Mouse (Mus musculus): ENCODE measurements around the gene Vwce. TPM values are rescaled to one million over a fixed set of nuclear protein-coding genes. Genes with fewer than 3 reads are reported as not detected.
A peak's percentile ranks its signal among the peaks of the same experiment; 100 is the strongest.

Vwce gene
- total RNA-seq, 2 experiments from 2014 or later, result 0.26 to 0.60 TPM

GRCm38 (mm10) chr19:10691121-10691520, 57.1 kb downstream of the Vwce start:
- no peak for DNase-seq

- no peak for DNase-seq
These were observed 57.6 kb downstream of the Vwce start for GRCm38 (mm10) chr19:10691660-10692059.

DNA sequence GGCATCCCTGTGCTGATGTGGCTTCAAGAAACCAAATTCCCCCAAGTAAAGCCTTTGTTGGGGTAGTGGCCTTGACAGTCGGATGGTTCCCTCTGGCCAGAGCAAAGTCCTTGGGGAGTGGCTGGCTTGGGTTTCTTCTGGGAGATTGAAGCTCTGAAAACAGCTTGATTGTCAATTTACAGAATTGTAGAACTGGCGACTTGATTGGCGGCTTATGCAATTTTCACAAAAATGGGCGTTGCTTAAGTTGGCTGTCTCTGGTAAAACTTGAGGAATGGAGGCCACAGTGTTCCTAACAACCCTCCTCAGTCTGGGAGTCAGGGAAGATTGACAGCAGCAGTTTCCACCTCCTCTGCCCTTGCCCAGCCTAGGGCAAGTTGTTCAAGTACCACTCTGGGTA, 58.3 kb downstream of the Vwce start:
- DNase-seq, result peak in 1 of 2 experiments; percentile 24

- no peak for DNase-seq
These were observed 60.1 kb downstream of the Vwce start for GRCm38 (mm10) chr19:10693926-10694682.

DNA sequence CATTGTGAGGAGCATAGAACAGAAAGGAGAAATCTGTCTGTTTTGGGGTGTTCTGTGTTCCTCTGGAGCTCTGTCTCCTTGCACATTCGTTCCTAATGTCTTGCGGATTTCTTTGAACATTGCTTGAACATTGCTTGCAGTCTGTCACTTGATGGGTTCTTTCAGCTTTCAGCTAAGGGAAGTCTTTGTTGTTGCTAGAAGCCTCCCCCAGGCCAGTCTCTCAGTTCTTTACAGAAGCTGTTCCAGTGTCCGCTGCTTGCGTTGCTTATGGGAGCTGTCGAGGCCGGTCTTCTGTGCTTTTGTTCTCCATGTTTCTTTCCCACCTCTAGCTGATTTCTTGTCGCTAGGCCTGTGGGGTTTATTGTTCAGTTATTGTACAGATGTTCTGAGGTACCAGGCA, 61.8 kb downstream of the Vwce start:
- no peak for DNase-seq

DNA sequence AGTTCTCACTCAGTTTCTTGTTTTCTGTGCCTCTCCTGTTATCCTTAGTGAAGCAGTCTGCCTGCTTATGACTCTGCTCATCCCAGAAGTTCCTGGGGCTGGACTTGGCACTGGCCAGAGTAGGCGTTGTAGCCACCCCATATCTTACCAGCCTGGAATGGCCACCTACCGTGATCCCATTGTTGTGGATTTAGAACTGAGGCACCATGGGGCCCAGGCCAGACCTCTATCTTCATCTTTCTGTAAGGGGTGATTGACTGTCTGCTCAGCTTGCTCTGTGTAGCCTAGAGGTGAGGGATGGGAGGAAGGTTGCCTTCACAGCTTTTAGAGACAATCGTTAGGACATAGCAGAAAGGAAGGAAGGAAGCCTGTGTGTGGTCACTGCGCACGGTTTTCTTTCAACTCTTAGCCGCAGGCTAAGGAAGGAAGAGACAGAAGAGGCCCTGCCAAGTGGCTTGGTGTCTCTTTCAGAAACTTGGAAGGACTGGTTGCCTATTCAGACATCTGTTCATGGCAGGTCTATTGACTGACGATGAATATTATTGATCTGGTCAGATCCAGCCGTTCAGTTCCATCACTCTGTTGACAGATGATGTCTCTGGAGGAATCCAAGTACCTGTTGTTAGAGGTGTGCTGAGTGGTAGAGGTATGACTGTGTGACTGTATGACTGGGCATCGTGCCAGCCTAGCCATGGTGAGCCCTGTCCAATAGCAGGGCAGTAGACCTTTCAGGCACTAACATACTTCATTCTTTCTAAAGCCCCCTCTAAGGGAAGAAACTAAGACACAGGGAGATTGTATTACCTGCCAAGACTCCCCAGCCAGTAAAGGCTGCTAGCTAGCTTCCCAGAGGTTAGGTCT, 64.3 kb downstream of the Vwce start:
- no peak for DNase-seq

DNA sequence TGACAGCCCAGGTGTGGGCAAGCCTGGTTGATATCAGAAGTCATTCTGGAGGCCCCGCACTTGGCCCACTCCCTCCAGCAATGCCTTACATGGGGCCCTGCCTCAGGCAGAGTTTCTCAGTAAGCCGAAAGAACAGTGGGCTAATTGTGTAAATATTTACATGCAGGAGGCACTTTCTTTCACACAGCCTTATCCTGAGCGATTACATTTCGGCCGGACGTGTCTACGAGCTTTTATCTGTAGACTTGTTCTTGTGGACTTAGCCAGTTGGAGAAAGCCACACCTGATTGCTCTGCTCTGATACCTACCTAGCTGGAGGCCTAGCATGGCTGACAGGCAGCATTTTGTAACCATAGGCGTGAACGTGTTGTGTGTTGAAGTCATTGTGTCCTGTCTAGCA, 65.8 kb downstream of the Vwce start:
- no peak for DNase-seq

DNA sequence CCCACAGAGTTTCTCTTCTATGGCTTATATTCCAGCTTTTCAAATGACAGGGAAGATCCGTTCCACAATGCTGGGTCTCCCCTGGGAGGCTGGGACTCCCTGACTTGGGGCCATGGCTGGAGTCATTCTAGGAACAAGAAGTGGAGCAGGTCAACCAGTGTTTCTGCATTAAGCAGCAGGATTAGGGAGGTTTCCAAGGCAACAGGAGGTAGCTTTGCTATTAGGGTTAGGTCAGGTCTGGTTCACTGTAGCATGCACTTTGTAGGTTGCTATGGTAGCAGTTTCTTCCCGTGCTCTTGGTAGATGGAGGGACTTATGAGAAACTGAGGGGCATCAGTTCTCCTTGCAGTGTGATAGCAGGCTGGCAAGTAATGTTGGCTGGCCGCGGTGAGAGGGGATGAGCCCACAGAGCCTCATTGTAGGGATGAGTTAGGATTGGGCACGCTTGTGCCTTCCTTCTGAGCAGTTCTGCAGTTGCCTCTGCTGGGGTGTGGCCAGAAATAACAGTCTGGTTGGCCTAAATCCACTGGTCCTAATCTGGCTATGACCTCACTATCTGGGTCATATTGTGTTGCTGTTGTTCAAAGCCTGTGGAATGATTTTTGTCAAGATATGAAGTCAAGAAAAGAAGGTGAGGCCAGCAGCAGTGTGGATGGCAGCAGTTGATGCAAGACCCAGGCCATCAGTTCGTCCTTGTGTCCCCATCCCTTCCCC, 67.2 kb downstream of the Vwce start:
- DNase-seq, result peak in 1 of 2 experiments; percentile 41

DNA sequence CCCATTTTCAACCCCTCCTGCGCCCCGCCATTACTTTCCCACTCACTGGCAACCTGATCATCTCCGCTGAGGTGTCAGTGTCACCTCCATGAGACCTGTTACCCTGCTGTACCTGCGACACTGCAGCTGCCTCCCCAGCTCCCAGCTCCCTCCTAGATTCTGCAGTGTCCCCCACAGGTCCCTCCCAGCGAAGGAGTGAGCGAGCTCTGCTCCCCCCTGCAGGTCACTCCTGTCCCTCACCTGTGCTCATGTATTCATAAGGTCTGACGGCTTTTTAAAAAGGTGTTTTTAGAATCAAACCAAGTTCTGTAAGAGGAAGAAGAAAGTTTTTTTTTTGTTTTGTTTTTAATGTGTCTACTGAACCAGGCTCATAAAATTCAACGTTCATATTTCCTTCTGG, 68.1 kb downstream of the Vwce start:
- DNase-seq, result no peak

DNA sequence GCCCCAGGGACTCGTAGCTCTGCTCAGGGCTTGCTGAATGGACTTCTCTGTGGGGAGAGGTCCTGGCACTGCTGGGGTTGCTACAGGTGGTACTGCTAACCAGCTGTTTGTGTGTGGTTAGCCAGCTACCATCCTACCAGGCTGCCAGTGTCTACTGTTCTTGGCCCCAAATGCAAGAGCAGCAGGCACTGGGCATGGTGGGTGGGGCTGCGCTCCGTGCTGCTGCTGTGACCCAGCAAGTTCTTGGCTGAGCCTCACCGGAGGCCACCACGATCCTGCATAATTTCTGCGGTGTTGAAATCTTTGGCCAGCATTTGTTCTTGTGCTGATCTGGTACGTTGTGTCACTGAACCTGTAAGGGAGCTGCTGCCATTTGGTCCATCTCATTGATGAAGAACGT, 69.5 kb downstream of the Vwce start:
- DNase-seq, result peak; percentile 46 to 55

DNA sequence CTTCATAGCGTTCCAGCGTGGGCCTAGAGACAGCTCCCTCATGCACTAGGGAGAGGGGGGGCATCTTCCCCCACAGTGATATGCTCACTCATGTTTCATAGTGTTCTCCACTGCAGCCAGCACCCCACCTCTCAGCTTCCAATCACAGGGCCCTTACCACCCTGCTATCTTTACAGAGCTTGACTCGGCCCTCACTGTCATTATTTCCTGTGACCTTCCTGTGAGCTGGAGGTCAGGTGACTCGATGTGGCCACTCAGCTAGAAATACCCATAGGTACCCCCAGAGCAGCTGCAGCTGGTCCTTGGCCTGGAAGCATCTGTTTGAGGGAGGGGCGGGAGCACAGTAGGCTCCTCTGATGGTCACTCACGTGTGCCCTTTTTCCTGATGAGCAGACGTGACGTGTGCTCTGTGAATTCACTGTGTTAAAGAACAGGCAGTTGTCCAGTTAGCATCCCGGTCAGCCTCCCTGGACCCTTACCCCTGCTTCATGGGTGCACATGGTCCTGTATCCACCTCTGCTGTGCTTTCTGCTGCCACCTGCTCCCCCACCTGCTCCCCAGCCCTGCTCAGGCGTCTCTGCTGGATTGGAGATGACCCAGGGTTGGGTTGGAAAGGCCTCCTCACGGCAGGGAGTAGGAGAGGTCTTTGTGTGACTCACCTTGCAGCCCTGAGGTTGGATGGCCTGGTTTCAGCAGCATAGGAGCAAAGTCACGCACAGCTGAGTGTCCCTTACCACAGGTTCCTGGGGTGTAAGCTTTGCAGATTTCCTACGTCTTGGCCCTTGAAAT, 73.3 kb downstream of the Vwce start:
- no peak for DNase-seq

GRCm38 (mm10) chr19:10707881-10708280, 73.9 kb downstream of the Vwce start:
- no peak for DNase-seq

GRCm38 (mm10) chr19:10708900-10709299, 74.9 kb downstream of the Vwce start:
- DNase-seq, result no peak

- DNase-seq, result peak; percentile 95 to 96
These were observed 75.5 kb downstream of the Vwce start for GRCm38 (mm10) chr19:10709360-10710087.

GRCm38 (mm10) chr19:10710088-10710511, 76.1 kb downstream of the Vwce start:
- peak; percentile 67 to 80 for DNase-seq

- no peak for DNase-seq
These were observed 76.7 kb downstream of the Vwce start for GRCm38 (mm10) chr19:10710751-10711150.

GRCm38 (mm10) chr19:10712194-10712593, 78.2 kb downstream of the Vwce start:
- DNase-seq, result no peak

- no peak for DNase-seq
These were observed 78.6 kb downstream of the Vwce start for GRCm38 (mm10) chr19:10712646-10713045.

DNA sequence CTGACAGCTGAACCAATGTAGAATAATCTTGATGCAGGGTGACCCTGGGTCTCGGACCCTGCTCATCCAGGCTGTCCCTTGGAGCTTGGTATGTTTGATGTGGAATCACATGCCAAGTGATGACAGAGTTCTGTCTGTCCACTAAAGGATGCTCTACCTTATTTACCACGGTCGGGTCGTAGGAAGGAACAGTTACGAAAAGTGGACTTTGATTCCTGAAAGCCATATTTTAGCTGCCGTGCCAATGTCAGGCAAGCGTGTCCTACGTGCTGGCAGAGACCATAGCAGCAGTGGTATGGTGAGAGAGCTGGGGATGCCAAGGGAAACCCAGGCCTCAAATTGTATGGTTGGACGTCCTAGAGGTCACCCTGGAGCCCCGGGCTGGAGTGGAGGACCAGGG, 79.5 kb downstream of the Vwce start:
- no peak for DNase-seq

DNA sequence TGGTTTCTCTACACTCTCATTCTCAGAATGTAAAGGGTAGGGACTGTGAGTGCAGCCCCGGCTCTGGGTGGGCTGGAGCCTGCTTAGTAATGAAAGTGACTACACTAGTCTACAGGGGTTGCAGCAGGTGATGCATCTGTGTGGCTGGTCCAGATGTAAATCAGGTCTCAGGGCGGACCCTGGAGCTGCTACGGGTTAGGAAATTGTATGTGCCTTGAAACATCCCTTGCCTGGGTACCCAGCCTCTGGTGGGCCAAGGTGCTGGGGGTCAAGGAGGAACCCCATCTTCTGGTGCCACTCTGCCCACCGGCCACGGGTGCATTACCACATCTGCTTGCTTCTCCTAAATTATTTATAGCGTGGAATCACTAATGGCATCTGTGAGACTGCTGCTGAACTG, 80.2 kb downstream of the Vwce start:
- DNase-seq, result no peak
